Mouse (Mus musculus) adrenal gland, postnatal 36 days (tissue): Measurements from ENCODE around the gene Aifm2. TPM values are rescaled to one million over a fixed set of nuclear protein-coding genes. Genes with fewer than 3 reads are reported as not detected.
A peak's percentile ranks its signal among the peaks of the same experiment; 100 is the strongest.

Source experiments
- DNase-seq, 2 experiments: peaks; one replicate each; pipeline ENCODE4 v3.0.0; 2021; ENCODE audit warnings: mixed read lengths in 1 of 2
- long read RNA-seq, 2 experiments: library from polyadenylated mRNA; stranded (forward); transcript quantifications; one replicate each; pipeline ENCODE4 v2.0.0; 2021; ENCODE audit warnings: borderline sequencing depth in 2 of 2
- total RNA-seq, 2 experiments: library from RNA; stranded (reverse); gene quantifications; 2 replicates each; pipeline ENCODE4 v1.2.3; 2021

Gene Aifm2
- 100 to 1,000 TPM; 187 to 377 TPM for total RNA-seq
- long read RNA-seq, experiment 1, transcript Aifm2-201 (10 exons, 1,442 nt), result minor isoform, 84 of 557 reads
- long read RNA-seq, experiment 1, transcript Aifm2-204 (10 exons, 1,512 nt), result minor isoform, 102 of 557 reads
- long read RNA-seq, experiment 1, transcript Aifm2-203 (9 exons, 3,086 nt), result major isoform, 109 of 557 reads
- long read RNA-seq, experiment 1, partial matches to known transcripts, result 54 of 557 reads
- long read RNA-seq, experiment 1, other reads (novel, unspliced or antisense), result 208 of 557 reads
- long read RNA-seq, experiment 2, transcript Aifm2-201 (10 exons, 1,442 nt), result minor isoform, 28 of 148 reads
- long read RNA-seq, experiment 2, transcript Aifm2-203 (9 exons, 3,086 nt), result major isoform, 49 of 148 reads
- long read RNA-seq, experiment 2, transcript Aifm2-204 (10 exons, 1,512 nt), result minor isoform, 23 of 148 reads
- long read RNA-seq, experiment 2, partial matches to known transcripts, result 6 of 148 reads
- long read RNA-seq, experiment 2, other reads (novel, unspliced or antisense), result 42 of 148 reads

DNA sequence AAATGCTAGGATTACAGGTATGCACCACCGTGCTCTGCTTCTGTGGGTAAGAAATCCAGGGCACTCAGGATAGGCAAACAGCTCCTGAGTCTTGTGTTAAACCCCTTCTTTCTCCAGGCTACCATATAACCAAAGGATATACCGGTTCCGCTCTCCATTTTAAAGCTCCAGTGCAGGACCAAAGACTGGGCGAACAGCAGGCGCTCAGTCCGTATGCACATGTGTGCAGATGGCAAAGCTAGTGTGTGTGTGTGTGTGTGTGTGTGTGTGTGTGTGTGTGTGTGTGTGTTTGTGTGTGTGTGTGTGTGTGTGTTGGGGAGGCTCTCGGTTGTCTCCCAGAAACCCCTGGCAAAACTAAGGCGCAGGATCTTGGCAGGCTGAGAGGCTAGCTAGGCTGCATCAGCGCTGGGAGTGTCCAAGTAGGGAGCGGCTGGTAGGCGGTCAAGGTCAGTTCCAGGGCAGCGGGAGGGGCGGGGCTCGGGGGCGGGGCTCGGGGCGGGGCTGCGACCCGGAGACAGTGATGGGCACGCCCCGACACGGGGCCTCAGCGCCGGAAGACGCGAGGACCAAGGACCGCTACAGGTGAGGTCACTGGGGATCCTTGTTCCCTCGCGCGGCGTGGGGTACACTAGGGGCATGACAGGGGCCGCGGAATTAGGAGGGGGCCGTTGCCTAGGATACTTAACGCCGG lies at the start of gene Aifm2:
Gene Aifm2, plus strand, starts transcription at position 493 of the 691 bp plus-strand sequence.
- peak; percentile 85 to 87 for DNase-seq

DNA sequence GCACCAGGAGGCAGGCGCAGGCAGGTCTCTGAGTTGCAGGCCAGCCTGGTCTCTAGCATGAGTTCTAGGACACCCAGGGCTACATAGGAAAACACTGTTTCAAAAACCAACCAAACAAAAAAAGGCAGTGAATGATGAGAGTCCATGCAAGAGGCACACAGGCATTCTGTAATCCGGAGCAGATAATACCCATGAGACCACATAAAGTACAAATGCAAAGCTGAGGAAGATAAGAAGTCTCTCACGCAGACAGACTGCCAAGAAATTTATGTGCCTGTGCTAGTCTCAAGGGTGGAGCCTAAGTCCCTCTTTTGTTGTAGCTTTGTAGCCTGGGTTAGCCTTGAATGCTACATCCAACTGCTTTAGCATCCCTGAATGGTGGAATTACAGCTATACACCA lies 49.4 kb upstream of the Aifm2 start:
- DNase-seq, result no peak

DNA sequence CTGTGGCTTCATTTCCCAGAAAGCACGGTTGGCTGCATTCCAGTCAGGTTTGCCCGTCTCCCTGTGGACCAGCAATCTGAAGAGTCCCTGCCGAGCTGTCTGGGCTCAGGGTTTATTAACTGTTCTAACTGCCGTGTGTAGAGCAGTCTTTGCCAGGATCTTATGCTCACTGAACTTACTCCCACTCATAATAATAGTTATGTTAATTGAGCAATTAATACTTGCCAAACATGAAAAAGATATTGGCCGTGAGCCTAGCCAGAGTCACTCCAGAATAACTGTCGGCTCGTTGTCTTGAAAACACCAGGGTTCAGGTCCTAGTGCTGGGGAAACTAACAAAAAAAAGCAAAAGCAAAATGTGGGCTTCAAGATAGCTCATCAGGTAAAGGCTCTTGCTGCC lies 45.8 kb upstream of the Aifm2 start:
- no peak for DNase-seq

DNA sequence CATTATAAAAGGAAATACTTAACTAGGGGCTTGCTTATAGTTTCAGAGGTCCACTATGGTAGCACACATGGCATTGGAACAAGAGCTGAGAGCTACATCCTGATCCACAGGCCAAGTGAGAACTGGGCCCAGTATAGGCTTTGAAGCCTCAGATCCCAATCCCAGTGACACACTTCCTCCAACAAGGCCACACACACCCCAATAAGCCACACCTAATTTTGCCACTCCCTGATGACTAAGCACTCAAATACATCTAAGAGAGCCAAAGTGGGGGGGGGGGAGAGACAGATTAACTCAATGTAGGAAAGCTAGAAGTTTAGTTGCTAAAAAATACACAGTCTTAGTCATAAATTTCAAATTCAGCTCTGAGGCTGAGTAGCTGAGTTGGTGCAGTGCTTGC lies 45.2 kb upstream of the Aifm2 start:
- DNase-seq, result no peak

DNA sequence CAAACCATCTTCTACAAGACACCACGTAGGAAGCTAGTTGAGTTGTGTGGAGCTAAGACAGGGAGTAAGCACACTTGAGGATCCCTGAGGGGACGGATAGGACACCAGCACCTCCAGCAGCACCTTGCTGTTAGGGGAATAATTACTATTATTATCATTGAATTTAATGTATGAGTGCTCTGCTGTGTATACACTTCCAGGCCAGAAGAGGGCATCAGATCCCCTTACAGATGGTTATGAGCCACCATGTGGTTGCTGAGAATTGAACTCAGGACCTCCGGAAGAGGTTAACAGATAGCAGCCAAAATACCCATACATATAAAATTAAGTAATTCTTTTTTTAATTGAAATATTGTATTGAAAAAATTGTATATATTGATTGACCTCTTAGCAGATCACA lies 44.3 kb upstream of the Aifm2 start:
- no peak for DNase-seq

DNA sequence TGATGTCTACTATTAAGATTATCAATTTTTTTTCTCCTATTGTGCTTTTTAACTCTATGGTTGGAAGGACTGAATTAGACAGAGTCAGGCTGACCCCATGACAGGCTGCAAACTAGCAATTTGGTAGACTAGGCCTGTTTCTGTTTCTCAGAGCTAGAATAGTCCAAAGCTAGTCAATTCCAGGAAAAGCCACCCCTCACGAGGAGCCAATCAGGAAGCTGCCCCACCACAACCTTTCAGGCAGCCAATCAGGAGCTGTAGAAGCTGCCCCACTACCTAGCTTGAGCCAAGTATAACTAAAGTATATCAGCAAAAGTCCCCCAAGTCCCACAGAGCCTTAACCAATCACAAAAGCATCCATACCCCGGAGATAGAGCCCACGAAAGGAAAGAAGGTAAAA lies 39.1 kb upstream of the Aifm2 start:
- DNase-seq, result no peak

DNA sequence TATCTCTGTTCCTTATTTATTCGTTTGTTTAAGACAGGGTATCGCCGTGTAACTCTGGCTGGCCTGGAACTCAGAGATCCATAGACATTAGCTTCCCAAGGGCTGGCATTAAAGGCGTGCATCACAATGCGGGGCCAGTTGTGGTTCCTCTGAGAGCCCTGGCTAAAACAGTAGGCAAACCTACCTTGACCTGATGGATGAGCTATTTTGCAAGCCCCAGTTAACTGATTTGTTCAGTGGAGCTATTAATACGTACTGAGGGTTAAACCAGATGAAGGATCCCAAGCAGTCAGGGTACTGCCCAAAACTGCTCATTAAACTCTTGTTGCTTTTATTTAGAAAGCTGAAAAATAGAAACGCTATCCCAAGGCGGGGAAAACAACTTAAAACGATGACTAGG lies 35.5 kb upstream of the Aifm2 start:
- DNase-seq, result no peak

DNA sequence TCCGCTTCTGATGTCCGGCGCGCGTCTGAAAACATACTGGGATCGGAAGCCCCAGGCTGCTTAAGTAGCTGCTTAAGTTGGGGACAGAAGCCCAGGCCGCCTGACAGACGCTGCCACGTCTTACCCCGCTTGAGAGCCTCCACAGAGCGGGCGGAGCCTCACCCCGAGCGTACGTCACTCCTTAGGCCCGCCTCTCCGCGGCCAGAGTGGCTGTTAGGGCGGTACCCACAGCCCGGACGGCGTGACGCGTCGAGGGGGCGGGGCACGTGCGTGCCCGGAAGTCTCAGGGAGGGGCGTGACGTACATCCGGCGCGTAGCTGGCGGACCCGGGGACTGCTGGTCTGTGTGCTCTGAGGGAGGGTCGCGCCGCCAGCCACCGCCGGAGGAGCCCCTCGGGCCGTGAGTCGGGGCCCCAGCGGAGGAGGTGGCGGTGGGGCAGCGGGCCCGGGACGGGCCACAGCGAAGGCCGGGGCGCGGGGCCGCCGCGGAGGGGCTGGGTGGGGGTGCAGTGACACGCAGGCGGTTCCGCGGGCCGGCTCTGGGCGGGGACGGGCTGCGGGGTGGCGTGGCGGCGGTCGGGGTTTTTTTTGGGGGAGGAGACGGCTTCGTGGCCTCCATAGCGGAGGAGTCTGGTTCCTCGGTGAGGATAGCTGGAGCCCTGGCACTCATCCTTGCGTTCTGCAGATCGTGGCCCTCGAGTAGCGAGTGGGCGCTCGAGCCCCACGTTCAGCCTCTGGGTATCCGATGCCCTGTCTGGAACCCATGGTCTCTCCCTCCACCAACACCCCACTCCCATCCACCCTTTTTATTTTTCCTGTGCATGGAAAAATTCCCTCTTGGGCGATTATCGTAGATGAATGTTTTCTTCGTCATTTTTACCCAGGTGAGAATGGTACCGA lies 34.8 kb upstream of the Aifm2 start, which contains the start of gene Sar1a:
Gene Sar1a, plus strand, starts transcription at position 285 of the 899 bp plus-strand sequence.
- DNase-seq, result peak; percentile 99

DNA sequence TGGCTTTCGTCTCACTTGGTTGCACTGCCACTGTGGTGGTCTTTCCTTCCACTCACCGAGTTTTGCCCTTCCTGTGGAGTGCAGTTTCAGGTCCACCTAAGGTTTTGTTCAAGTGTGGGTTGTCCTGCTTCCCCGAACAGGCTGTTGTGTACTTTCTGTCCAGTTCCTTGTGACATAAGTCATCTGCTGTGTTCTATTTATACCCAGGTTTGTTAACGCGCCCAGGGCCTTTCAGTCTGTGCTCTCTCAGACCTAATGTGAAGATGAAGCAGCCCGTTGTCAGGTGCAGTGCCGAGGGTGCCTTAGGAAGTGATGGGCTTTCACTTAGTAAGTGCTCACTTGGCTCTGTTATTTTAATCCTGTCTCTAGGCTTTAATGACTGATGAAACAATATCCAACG lies 25.7 kb upstream of the Aifm2 start:
- DNase-seq, result no peak

DNA sequence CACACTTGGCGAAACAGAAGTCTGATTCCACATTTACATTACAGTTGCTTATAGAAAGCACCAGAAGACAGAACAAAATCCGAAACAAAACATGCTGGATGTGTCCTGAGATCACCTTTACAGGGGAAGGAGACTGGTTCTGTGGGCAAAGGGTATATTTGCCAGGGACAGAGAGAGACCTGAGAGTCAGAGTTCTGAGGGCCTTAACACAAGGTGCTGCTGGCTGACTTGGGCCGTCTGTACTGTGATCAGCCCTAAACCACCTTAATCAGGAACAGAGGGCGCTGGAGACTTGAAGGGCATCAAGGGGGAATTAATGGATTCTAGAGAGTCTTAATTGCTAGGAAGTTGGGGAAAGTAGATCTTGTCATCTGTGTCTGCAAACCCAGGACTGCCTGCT lies 21.5 kb upstream of the Aifm2 start:
- no peak for DNase-seq

DNA sequence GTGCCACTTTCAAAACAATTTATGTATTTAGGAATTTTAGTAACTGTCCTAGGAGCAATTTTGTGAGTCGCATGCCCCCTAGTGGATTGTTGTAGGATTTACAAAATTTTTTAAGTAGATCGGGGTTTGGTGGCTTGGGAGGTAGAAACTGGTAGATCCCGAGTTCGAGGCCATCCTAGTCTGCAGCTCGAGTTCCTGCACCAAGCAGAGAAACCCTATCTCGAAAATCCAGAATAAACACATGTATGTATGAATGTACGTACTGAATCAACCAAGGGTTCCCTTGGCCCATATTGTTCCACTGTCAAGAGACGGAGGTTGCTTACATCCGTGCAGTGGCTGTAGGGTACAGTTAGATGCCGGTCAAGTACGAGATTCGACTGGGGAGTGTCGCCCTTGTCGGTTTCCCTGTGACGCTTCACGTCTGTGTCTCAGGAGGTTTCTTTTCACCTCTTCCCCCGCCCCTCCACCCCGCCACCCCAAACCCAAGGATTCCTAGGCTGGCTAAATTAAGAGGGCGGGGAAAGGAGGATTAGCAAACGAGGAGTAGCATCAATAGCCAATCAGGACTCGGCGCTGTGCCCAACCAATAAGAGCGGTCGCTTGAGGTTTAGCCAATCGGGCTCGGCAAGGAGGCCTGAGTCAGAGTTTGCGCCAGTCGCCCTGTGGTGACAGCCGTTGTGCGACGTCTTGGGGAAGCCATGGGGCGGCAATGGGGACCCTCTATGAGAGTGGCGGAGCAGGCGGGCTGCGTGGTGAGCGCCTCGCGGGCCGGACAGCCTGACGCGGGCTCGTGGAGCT lies 20.0 kb upstream of the Aifm2 start, which contains the start of gene Tysnd1:
Gene Tysnd1, plus strand, starts transcription at position 645 of the 801 bp plus-strand sequence.
- peak; percentile 97 to 98 for DNase-seq

DNA sequence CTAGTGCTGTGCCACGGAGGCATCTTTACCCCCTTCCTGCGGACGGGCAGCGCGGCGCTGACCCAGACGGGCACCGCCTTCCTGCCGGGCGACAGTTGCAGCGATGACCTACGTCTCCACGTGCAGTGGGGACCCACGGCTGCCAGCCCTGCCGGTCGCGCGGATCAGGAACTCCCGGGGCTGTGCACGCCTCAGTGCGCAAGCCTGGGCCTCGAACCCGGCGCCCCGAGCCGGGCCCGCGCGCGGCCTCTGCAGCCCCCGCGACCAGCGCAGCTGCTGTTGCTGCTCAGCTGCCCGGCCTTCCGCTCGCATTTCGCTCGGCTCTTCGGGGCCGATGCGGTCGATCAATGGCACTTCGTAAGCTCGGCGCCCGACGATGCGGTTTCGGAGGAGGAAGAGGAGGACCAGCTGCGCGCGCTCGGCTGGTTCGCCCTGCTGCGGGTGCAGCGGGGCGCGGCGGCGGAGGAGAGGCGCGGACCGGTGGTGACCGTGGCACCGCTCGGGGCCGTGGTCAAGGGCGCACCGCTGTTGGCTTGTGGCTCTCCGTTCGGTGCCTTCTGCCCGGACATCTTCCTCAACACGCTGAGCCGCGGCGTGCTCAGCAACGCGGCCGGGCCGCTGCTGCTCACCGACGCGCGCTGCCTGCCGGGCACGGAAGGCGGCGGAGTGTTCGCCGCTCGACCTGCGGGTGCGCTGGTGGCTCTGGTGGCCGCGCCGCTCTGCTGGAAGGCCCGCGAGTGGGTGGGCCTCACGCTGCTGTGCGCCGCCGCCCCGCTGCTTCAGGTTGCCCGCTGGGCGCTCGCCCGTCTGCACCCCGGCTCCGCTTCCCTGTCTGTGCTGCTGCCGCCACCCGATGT lies 19.1 kb upstream of the Aifm2 start:
- peak; percentile 40 to 57 for DNase-seq

DNA sequence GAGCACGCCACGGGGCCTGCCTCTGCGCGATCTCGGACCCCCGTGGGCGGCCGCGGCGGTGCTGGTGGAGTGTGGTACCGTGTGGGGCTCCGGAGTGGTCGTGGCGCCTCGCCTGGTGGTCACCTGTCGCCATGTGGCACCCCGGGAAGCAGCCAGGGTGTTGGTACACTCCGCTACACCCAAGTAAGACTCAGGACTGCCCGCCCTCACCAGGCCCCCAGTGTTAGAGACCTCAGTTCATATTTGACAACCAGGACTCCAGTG lies 18.6 kb upstream of the Aifm2 start:
- peak in 1 of 2 experiments; percentile 20 for DNase-seq

DNA sequence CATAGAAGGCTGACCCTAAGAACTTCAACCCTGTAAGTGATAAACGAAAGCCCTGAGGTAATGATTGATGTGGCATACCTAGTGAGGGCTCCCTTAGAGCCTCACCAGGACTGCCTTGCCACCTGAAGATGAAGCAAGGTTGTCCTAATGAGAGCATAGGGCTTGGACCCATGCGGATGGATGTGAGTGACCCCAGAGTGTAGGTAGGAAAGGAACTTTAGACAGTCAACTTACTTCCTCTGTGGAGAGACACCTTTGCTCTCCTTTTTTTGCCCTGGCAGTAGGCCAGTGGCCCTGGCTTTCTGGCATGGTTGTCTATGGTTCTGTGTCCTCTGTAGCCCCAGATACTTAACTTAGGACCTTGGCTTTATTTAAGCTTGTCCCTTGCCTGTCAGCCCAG lies 18.0 kb upstream of the Aifm2 start:
- peak; percentile 51 to 58 for DNase-seq

DNA sequence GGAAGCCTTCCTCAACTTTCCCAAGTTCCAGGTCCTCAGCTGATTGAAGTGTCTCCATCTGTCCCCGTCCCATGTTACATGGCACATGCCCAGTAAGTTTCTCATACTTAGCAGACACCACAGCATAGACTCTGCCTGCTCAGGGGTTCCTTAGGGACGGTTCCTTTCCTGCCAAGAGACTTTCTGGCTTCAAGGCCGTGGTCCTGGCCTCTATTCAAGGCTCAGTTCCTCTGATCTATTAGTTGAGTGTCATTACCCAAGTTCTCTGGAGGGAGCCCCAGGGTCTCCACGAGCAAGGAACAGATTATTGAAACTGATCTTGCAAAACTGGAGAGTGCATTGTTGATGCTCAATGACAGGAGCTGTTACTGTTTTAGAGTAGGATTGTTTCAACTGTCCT lies 10.4 kb upstream of the Aifm2 start:
- peak; percentile 77 to 85 for DNase-seq

DNA sequence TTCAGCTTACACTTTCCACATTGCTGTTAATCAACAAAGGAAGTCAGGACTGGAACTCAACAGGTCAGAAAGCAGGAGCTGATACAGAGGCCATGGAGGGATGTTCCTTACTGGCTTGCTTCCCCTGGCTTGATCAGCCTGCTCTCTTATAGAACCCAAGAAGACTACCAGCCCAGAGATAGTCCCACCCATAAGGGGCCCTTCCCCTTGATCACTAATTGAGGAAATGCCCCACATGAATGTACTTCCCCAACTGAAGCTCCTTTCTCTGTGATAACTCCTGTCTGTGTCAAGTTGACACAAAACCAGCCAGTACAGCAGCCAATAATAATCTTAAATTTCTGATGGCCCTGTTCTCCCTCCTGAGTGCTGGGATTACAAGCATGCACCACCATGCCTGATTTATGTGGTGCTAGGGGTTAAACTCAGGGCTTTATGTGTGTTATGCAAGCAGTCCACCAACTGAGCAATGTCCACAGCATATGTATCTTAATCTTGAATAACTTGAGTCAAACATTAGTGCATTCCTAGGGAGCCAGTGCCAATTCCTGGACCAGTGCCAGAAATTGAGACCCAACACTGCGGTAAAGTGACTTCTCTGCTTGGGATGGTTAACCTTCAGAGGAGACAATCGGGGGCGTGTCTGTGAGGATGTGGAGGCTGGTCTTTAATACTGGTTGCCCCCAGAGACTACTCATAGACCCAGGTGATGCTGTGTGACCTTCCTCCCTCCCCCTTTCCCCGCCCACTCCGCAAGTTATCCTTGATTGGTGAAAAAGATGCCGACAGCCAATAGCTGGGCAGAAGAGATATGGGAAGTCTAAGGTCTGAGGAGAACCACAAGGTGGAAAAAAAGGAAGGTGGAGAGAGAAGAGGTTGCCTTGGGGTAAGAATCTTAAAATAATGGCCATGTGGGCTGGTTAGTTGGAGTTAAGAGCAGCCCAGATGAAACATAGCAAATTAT lies 8.4 kb upstream of the Aifm2 start:
- DNase-seq, result no peak

DNA sequence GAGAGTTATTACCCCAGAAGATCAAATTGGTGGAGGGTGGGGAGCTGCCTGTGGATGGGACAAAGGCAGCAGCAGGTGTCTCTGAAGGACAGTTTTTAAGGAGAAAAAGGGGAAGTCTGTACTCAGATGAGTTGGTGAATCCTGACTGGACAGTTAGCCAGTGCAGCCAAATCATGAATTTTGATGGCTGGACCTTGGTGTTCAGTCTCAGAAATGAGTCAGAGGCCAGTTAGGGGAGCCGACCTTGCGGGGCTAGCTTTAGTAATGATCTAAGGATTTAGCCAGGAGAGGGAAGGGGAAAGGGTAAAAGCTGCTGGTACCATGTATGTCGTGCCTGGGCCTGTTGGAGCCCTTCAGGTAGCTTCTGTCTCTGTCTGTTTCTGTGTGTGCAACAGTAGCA lies 1.5 kb upstream of the Aifm2 start:
- peak; percentile 60 to 62 for DNase-seq

DNA sequence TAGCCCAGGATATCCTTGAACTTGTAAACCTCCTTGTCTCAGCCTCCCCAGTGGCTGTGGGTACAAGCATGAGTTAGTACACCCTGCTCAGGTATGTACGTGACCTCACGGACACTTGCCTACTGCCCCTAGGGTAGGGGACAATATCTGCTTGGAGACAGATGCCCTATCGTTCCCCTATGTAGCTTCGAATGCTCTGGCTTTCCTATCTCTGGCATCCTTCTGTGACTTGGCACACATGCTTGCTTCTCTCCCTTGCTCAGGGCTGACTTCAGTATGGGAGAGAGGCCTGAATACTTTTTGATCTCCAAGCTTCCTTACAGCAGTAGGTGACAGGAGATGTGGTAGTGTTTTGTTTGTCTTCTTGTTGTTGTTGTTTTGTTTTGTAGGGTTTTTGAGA lies 917 bp upstream of the Aifm2 start:
- no peak for DNase-seq

DNA sequence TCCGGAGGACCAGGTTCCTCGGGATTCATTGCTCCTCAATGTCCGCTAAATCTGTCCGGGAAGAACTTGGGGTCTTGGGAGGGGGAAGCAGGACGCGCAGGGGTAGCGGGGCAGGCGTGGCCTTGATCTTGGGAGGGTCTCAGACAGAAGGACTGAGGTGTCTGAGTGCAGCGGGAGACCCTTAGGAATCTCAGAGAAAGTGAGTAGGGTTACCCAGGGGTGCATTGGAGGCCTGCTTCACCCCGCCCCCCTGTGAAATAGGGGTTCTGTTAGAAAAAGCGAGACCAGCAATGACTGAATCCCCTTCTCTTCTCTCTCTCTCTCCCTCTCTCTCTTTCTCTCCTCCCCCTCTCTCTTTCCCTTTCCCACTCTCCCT lies 387 bp downstream of the Aifm2 start:
- DNase-seq, result peak in 1 of 2 experiments; percentile 43
